Mouse (Mus musculus) adrenal gland, adult (tissue): ENCODE measurements at regions not wholly inside any gene's neighbourhood (a gene's known extent, or its start where the extent isn't known, plus 50 kb on each side); places are given as distances from the start of the nearest gene placed in this dataset.
A peak's percentile ranks its signal among the peaks of the same experiment; 100 is the strongest.

Experiments used
- DNase-seq, 2 experiments: peaks; one replicate each; pipeline ENCODE4 v3.0.0; 2022 to 2023; ENCODE audit warnings: low spot score in 1 of 2; ENCODE audit not compliant: inconsistent age in 2 of 2

- peak; percentile 19 to 62 for DNase-seq
These were observed 54.1 kb upstream of the Sod3 start for GRCm38 (mm10) chr5:52309317-52310060.

GRCm38 (mm10) chr5:52296303-52296702 lies 67.3 kb upstream of the Sod3 start:
- DNase-seq = no peak

- no peak for DNase-seq
These were observed 69.1 kb upstream of the Sod3 start for GRCm38 (mm10) chr5:52294466-52294865.

- no peak for DNase-seq
These were observed 75.3 kb upstream of the Sod3 start for GRCm38 (mm10) chr5:52288319-52288718.

- DNase-seq = no peak
These were observed 82.7 kb upstream of the Sod3 start for GRCm38 (mm10) chr5:52280871-52281270.

- DNase-seq = no peak
These were observed 85.5 kb upstream of the Sod3 start for GRCm38 (mm10) chr5:52278111-52278510.

GRCm38 (mm10) chr5:52263214-52263613 lies 72.9 kb upstream of the Dhx15 start:
- no peak for DNase-seq

- no peak for DNase-seq
These were observed 67.8 kb upstream of the Dhx15 start for GRCm38 (mm10) chr5:52258075-52258474.

GRCm38 (mm10) chr5:52254602-52255071 lies 64.3 kb upstream of the Dhx15 start:
- peak in 1 of 2 experiments; percentile 24 for DNase-seq

- no peak for DNase-seq
These were observed 59.5 kb upstream of the Dhx15 start for GRCm38 (mm10) chr5:52249804-52250203.

- DNase-seq = peak in 1 of 2 experiments; percentile 67
These were observed 53.6 kb upstream of the Dhx15 start for GRCm38 (mm10) chr5:52243931-52244330.

GRCm38 (mm10) chr5:52242414-52242813 lies 52.1 kb upstream of the Dhx15 start:
- no peak for DNase-seq

- peak; percentile 57 to 75 for DNase-seq
These were observed 50.2 kb upstream of the Dhx15 start for GRCm38 (mm10) chr5:52240540-52240939.
